Mouse (Mus musculus) cerebellum, adult (tissue): Measurements from ENCODE around the gene Macrod2.

Experiments
- ATAC-seq: cut with Nextera tagmentation; 2 replicates; pipeline ENCODE4 v1.9.2; 2017; ENCODE audit warnings: mild to moderate bottlenecking, moderate library complexity, mixed read lengths; ENCODE audit not compliant: insufficient number of reproducible peaks, low FRiP score, low TSS enrichment

The Macrod2 gene

GRCm38 (mm10) chr2:140395179-140395578 is at the start of gene Macrod2:
Gene Macrod2, plus strand, starts transcription at chr2:140395309.
- peak; percentile 97 for ATAC-seq

GRCm38 (mm10) chr2:140359905-140360304 is 35.2 kb upstream of the Macrod2 start:
- ATAC-seq, result no peak

GRCm38 (mm10) chr2:140364804-140365203 is 30.3 kb upstream of the Macrod2 start:
- ATAC-seq, result no peak

GRCm38 (mm10) chr2:140389525-140389924 is 5.6 kb upstream of the Macrod2 start, which contains the start of gene Sel1l2:
Gene Sel1l2, minus strand, starts transcription at chr2:140389706.
- no peak for ATAC-seq

GRCm38 (mm10) chr2:140395744-140396231 is 679 bp downstream of the Macrod2 start:
- ATAC-seq, result peak; percentile 54

GRCm38 (mm10) chr2:140425844-140426243 is 30.7 kb downstream of the Macrod2 start:
- no peak for ATAC-seq

GRCm38 (mm10) chr2:140427283-140427682 is 32.2 kb downstream of the Macrod2 start:
- peak; percentile 61 for ATAC-seq

- no peak for ATAC-seq
Observed at GRCm38 (mm10) chr2:140439081-140439480, 44.0 kb downstream of the Macrod2 start.

GRCm38 (mm10) chr2:140448636-140449035 is 53.5 kb downstream of the Macrod2 start:
- no peak for ATAC-seq

GRCm38 (mm10) chr2:140475770-140476169 is 80.7 kb downstream of the Macrod2 start:
- ATAC-seq, result no peak

- no peak for ATAC-seq
Observed at GRCm38 (mm10) chr2:140476891-140477290, 81.8 kb downstream of the Macrod2 start.

- no peak for ATAC-seq
Observed at GRCm38 (mm10) chr2:140482604-140483003, 87.5 kb downstream of the Macrod2 start.

- no peak for ATAC-seq
Observed at GRCm38 (mm10) chr2:140497688-140498087, 102.6 kb downstream of the Macrod2 start.

GRCm38 (mm10) chr2:140500951-140501350 is 105.8 kb downstream of the Macrod2 start:
- peak; percentile 92 for ATAC-seq

- no peak for ATAC-seq
Observed at GRCm38 (mm10) chr2:140521472-140521871, 126.4 kb downstream of the Macrod2 start.

- ATAC-seq, result no peak
Observed at GRCm38 (mm10) chr2:140530214-140530613, 135.1 kb downstream of the Macrod2 start.

GRCm38 (mm10) chr2:140532024-140532423 is 136.9 kb downstream of the Macrod2 start:
- ATAC-seq, result no peak

- no peak for ATAC-seq
Observed at GRCm38 (mm10) chr2:140532859-140533519, 137.9 kb downstream of the Macrod2 start.

- ATAC-seq, result no peak
Observed at GRCm38 (mm10) chr2:140533621-140534020, 138.5 kb downstream of the Macrod2 start.

- ATAC-seq, result no peak
Observed at GRCm38 (mm10) chr2:140534583-140534982, 139.5 kb downstream of the Macrod2 start.

GRCm38 (mm10) chr2:140535832-140536571 is 140.9 kb downstream of the Macrod2 start:
- ATAC-seq, result no peak
